Mouse (Mus musculus) bone marrow, adult 2 months (tissue): ENCODE results near the gene B3gat3.

Source experiments
- CTCF ChIP-seq: fragments of 200-500 bp; IDR thresholded peaks from 2 replicates; pipeline ENCODE4 v1.5.1; 2011; ENCODE audit warnings: low read length, control low read depth; ENCODE audit not compliant: control insufficient read depth, insufficient read depth
- POLR2A ChIP-seq: fragments of 200-500 bp; IDR thresholded peaks from 2 replicates; pipeline ENCODE4 v1.6.1; 2011; ENCODE audit warnings: low read depth, mild to moderate bottlenecking, control low read depth, low read length, borderline replicate concordance; ENCODE audit not compliant: control insufficient read depth

DNA sequence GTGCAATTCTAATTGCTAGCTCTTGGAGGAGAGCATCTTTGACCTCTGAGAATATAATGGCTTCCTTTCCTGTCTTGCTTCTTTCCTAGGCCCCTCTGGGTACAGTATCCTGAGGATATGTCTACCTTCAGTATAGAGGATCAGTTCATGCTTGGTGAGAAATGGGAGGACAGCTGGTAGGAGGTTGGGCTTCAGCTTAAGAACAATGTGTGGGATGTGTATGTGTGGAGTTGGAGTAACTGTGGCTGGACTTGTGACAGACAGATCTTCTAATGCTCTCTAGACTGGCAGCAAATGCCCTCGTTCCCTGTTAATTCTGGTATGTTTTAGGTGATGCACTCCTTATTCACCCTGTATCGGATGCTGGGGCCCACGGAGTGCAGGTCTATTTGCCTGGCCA, 6.0 kb upstream of the B3gat3 start:
- TF ChIP-seq POLR2A = no peak
- TF ChIP-seq CTCF = no peak
